Mouse (Mus musculus): ENCODE measurements around the gene Dock9. TPM values are rescaled to one million over a fixed set of nuclear protein-coding genes. Genes with fewer than 3 reads are reported as not detected.

Dock9 gene
- polyA plus RNA-seq, 1 experiment from 2014 or later, result 4.2 TPM

DNA sequence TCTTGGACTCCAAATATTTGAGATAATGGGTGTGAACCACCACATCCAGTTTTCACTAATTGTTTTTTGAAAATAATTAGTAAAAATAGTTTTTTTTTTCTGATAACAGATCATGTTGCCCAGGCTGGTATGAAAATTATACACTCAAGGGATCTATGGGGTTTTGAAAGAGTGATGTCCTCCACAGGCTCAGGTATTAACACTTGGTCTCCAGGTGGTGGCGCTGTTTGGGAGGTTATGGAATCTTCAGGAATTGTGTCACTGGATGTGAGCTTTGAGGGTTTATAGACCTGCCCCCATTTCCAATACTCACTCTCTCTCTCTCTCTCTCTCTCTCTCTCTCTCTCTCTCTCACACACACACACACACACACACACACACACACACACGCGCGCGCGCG is 177.5 kb downstream of the Dock9 start:
- Histone ChIP-seq H3K4me1 (ENCODE audit: control insufficient read depth, insufficient read depth, low read length) (no peaks in the 10 kb centered on the region), H3K27ac (ENCODE audit: low read depth, low read length) (no peak overlapping the region), H3K9ac (ENCODE audit: low read length) (no peak overlapping the region), H3K36me3 (ENCODE audit: control insufficient read depth, insufficient read depth, low read length) (no peaks in the 10 kb centered on the region), H3K4me2 (no peak overlapping the region), H3K9me3 (ENCODE audit: control insufficient read depth, low read length) (no peaks in the 10 kb centered on the region), H3K4me3 (ENCODE audit: low read depth, low read length) (no peak overlapping the region), H3K27me3 (ENCODE audit: control insufficient read depth, insufficient read depth, low read length) (no peaks in the 10 kb centered on the region)
- no peak for ATAC-seq (ENCODE audit: low FRiP score)
- WGBS, result 100% methylated on average over 7 of the region's 7 CpGs
- no peak for DNase-seq (ENCODE audit: low spot score, missing footprints)

DNA sequence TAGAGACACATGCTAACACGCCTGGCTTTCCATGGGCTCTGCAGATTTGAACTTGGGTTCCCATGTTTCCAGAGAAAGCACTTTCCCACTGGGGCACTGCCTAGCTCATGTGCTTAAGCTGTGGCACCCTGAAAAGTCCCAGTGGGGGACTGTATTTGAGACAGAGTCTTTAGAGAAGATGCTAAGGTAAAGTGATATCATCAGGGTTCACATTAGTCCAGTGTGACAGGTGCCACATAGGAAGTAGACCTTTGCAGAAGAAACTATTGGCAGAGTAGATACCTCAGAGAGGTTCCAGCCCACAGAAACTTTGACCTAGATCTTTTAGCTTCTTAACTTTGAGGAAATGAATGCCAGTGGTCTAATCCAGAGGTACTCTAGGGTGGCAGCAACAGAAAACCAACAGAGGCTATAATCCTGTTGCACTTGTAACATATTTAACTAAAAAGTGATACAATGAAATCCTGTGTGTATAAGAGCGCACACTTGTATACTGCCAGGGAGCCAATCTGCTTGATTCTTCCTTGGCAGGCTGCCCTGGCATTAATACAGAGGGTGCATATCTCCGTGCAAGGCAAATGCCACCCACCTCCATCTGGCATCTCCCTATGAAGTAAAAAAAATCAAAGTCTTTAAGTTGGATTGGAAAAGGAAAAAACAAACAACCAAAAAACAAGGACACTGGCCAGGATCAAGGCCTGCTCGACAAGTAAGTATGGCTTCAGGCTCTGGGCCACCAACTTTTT is 179.8 kb downstream of the Dock9 start:
- ATAC-seq (ENCODE audit: low FRiP score) (no peak), DNase-seq (ENCODE audit: low spot score, missing footprints) (no peak)
- Histone ChIP-seq H3K27me3 (ENCODE audit: control insufficient read depth, insufficient read depth, low read length) (no peaks in the 10 kb centered on the region), H3K4me2 (no peak overlapping the region), H3K36me3 (ENCODE audit: control insufficient read depth, insufficient read depth, low read length) (no peaks in the 10 kb centered on the region), H3K27ac (ENCODE audit: low read depth, low read length) (no peak overlapping the region), H3K4me1 (ENCODE audit: control insufficient read depth, insufficient read depth, low read length) (no peaks in the 10 kb centered on the region), H3K4me3 (ENCODE audit: low read depth, low read length) (no peak overlapping the region), H3K9ac (ENCODE audit: low read length) (no peak overlapping the region), H3K9me3 (ENCODE audit: control insufficient read depth, low read length) (no peaks in the 10 kb centered on the region)
- 90% methylated on average over 4 of the region's 4 CpGs for WGBS

DNA sequence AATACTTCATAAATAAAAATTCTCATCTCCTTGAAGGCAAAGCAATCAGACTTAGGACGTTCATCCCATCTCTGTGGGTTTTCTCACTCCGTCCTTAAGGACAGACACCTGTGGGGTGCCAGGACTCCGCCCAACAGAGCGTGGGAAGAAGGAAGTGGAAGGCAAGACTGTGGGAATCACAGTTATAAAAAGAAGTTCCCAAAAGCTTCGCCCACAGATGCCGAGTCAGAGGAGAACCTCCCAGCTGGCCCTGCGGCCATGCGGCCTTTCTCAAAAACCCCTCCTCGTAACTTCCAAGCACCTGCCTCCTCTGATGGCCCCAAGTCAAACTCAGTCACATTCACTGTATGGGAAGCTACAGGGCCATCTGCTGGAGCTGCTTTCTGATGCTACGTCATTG is 182.2 kb downstream of the Dock9 start:
- H3K36me3 ChIP-seq (ENCODE audit: control insufficient read depth, insufficient read depth, low read length), result no peaks in the 10 kb centered on the region
- H3K9me3 ChIP-seq (ENCODE audit: control insufficient read depth, low read length), result no peaks in the 10 kb centered on the region
- H3K4me1 ChIP-seq (ENCODE audit: control insufficient read depth, insufficient read depth, low read length), result no peaks in the 10 kb centered on the region
- H3K4me2 ChIP-seq, result no peak overlapping the region
- H3K4me3 ChIP-seq (ENCODE audit: low read depth, low read length), result no peak overlapping the region
- WGBS, result 86% methylated on average over 10 of the region's 10 CpGs
- DNase-seq (ENCODE audit: low spot score, missing footprints) (no peak), ATAC-seq (ENCODE audit: low FRiP score) (no peak)
- H3K9ac ChIP-seq (ENCODE audit: low read length), result no peak overlapping the region
- no peaks in the 10 kb centered on the region for H3K27me3 ChIP-seq (ENCODE audit: control insufficient read depth, insufficient read depth, low read length)
- no peak overlapping the region for H3K27ac ChIP-seq (ENCODE audit: low read depth, low read length)

GRCm38 (mm10) chr14:121614461-121615170 is 183.0 kb downstream of the Dock9 start:
- Histone ChIP-seq H3K27me3 (ENCODE audit: control insufficient read depth, insufficient read depth, low read length) (no peaks in the 10 kb centered on the region), H3K9me3 (ENCODE audit: control insufficient read depth, low read length) (no peaks in the 10 kb centered on the region), H3K4me1 (ENCODE audit: control insufficient read depth, insufficient read depth, low read length) (no peaks in the 10 kb centered on the region), H3K9ac (ENCODE audit: low read length) (no peak overlapping the region), H3K27ac (ENCODE audit: low read depth, low read length) (no peak overlapping the region), H3K4me3 (ENCODE audit: low read depth, low read length) (no peak overlapping the region), H3K36me3 (ENCODE audit: control insufficient read depth, insufficient read depth, low read length) (no peaks in the 10 kb centered on the region), H3K4me2 (no peak overlapping the region)
- WGBS, result 84% methylated on average over 6 of the region's 6 CpGs
- ATAC-seq (ENCODE audit: low FRiP score), result no peak
- no peak for DNase-seq (ENCODE audit: low spot score, missing footprints)

GRCm38 (mm10) chr14:121613490-121613889 is 184.1 kb downstream of the Dock9 start:
- no peak for DNase-seq (ENCODE audit: low spot score, missing footprints)
- no peak overlapping the region for H3K4me2 ChIP-seq
- no peaks in the 10 kb centered on the region for H3K36me3 ChIP-seq (ENCODE audit: control insufficient read depth, insufficient read depth, low read length)
- H3K9me3 ChIP-seq (ENCODE audit: control insufficient read depth, low read length), result no peaks in the 10 kb centered on the region
- H3K27me3 ChIP-seq (ENCODE audit: control insufficient read depth, insufficient read depth, low read length), result no peaks in the 10 kb centered on the region
- no peak overlapping the region for H3K9ac ChIP-seq (ENCODE audit: low read length)
- no peaks in the 10 kb centered on the region for H3K4me1 ChIP-seq (ENCODE audit: control insufficient read depth, insufficient read depth, low read length)
- H3K27ac ChIP-seq (ENCODE audit: low read depth, low read length), result no peak overlapping the region
- H3K4me3 ChIP-seq (ENCODE audit: low read depth, low read length), result no peak overlapping the region
- no peak for ATAC-seq (ENCODE audit: low FRiP score)
- 89% methylated on average over 3 of the region's 3 CpGs for WGBS

- H3K27me3 ChIP-seq (ENCODE audit: control insufficient read depth, insufficient read depth, low read length), result no peaks in the 10 kb centered on the region
- no peak overlapping the region for H3K4me3 ChIP-seq (ENCODE audit: low read depth, low read length)
- WGBS, result 90% methylated on average over 4 of the region's 4 CpGs
- no peak overlapping the region for H3K4me2 ChIP-seq
- no peaks in the 10 kb centered on the region for H3K9me3 ChIP-seq (ENCODE audit: control insufficient read depth, low read length)
- H3K4me1 ChIP-seq (ENCODE audit: control insufficient read depth, insufficient read depth, low read length), result no peaks in the 10 kb centered on the region
- ATAC-seq (ENCODE audit: low FRiP score), result no peak
- no peak overlapping the region for H3K27ac ChIP-seq (ENCODE audit: low read depth, low read length)
- no peak for DNase-seq (ENCODE audit: low spot score, missing footprints)
- H3K36me3 ChIP-seq (ENCODE audit: control insufficient read depth, insufficient read depth, low read length), result no peaks in the 10 kb centered on the region
- H3K9ac ChIP-seq (ENCODE audit: low read length), result no peak overlapping the region
These were observed 184.7 kb downstream of the Dock9 start for GRCm38 (mm10) chr14:121612926-121613325.

DNA sequence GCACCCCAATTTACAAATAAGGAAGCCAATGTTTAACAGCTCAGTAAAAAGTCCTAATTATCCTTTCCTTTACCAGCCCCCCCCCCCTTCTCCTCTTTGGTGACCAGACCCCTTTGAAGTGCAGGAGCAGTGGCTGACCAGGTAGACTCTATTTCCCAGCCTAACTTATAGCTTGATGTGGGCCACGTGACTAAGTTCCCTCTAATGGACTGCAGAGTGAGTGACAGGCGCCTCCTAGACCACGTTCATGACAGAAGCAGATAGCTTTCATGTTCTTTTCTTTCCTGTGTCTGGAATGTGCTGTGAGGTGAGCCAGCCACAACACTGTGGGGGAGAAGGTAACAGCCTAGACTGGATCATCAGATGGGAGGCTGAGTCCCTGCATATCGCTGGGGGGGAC is 186.1 kb downstream of the Dock9 start:
- Histone ChIP-seq H3K9me3 (ENCODE audit: control insufficient read depth, low read length) (no peaks in the 10 kb centered on the region), H3K4me2 (no peak overlapping the region), H3K36me3 (ENCODE audit: control insufficient read depth, insufficient read depth, low read length) (no peaks in the 10 kb centered on the region), H3K27ac (ENCODE audit: low read depth, low read length) (no peak overlapping the region), H3K27me3 (ENCODE audit: control insufficient read depth, insufficient read depth, low read length) (no peaks in the 10 kb centered on the region), H3K4me1 (ENCODE audit: control insufficient read depth, insufficient read depth, low read length) (no peaks in the 10 kb centered on the region), H3K4me3 (ENCODE audit: low read depth, low read length) (no peak overlapping the region), H3K9ac (ENCODE audit: low read length) (no peak overlapping the region)
- WGBS, result 72% methylated on average over 4 of the region's 4 CpGs
- ATAC-seq (ENCODE audit: low FRiP score) (no peak), DNase-seq (ENCODE audit: low spot score, missing footprints) (no peak)

DNA sequence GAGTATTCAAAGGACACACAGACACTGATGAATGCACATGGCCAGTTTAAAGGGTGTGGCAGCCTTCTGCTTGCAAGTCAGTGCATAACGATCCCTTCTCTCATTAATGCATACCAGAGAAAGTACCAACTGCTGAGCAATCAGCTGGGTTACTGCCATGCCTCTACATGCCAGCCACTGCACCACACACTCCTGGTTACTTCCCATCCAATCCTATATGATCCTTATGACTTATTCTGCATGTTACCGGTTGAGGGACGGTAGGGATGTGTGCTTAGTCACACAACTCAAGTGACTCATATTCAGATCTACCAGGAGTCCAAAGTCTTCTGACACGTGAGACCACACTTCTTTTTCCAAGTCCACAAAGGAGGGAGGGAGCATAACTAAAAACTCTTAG is 186.5 kb downstream of the Dock9 start:
- no peak for DNase-seq (ENCODE audit: low spot score, missing footprints)
- Histone ChIP-seq H3K4me1 (ENCODE audit: control insufficient read depth, insufficient read depth, low read length) (no peaks in the 10 kb centered on the region), H3K4me2 (no peak overlapping the region), H3K27ac (ENCODE audit: low read depth, low read length) (no peak overlapping the region), H3K36me3 (ENCODE audit: control insufficient read depth, insufficient read depth, low read length) (no peaks in the 10 kb centered on the region), H3K9ac (ENCODE audit: low read length) (no peak overlapping the region), H3K9me3 (ENCODE audit: control insufficient read depth, low read length) (no peaks in the 10 kb centered on the region), H3K4me3 (ENCODE audit: low read depth, low read length) (no peak overlapping the region), H3K27me3 (ENCODE audit: control insufficient read depth, insufficient read depth, low read length) (no peaks in the 10 kb centered on the region)
- 88% methylated on average over 4 of the region's 4 CpGs for WGBS
- ATAC-seq (ENCODE audit: low FRiP score), result no peak

DNA sequence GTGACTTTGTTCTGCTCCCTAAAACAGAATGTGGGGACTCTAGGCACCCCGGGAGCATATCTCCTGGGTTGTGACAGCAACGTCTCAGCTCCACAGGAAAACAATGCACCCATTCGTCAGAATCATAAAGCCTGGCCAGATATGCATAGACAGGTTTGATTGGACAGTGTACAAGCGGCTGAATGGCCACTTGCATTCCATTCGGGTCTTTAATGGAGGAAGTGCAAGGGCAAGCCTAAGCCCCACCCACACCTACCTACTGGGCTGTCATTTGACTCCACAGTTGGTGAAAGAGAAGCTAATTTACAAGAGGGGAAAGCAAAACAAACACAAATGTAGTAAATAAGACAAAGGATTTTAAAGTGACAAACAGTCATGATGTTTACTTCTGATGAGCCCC is 189.1 kb downstream of the Dock9 start:
- H3K4me3 ChIP-seq (ENCODE audit: low read depth, low read length), result no peak overlapping the region
- WGBS, result 21% methylated on average over 5 of the region's 5 CpGs
- H3K9me3 ChIP-seq (ENCODE audit: control insufficient read depth, low read length), result no peaks in the 10 kb centered on the region
- no peaks in the 10 kb centered on the region for H3K27me3 ChIP-seq (ENCODE audit: control insufficient read depth, insufficient read depth, low read length)
- H3K4me2 ChIP-seq, result no peak overlapping the region
- DNase-seq (ENCODE audit: low spot score, missing footprints), result no peak
- H3K9ac ChIP-seq (ENCODE audit: low read length), result no peak overlapping the region
- no peaks in the 10 kb centered on the region for H3K36me3 ChIP-seq (ENCODE audit: control insufficient read depth, insufficient read depth, low read length)
- H3K4me1 ChIP-seq (ENCODE audit: control insufficient read depth, insufficient read depth, low read length), result no peaks in the 10 kb centered on the region
- no peak overlapping the region for H3K27ac ChIP-seq (ENCODE audit: low read depth, low read length)
- ATAC-seq (ENCODE audit: low FRiP score), result 0 out of 2 replicates have a peak, but pooled peaks have one; percentile 44
